Mouse (Mus musculus) intestine, embryonic 15.5 days (tissue): ENCODE data around the gene Atr. TPM values are rescaled to one million over a fixed set of nuclear protein-coding genes. Genes with fewer than 3 reads are reported as not detected.
"Not testable (repeated sequence)": the region's sequence is repeated elsewhere in the genome, so short reads cannot be mapped to it uniquely, and the experiment has no call there.

Experiments
- ATAC-seq: fragments of 200-750 bp; cut with Nextera tagmentation; 2 replicates; pipeline ENCODE4 v1.8.0; 2017; ENCODE audit warnings: moderate TSS enrichment, moderate library complexity
- H3K27ac ChIP-seq: fragments of 300-500 bp; sonication (generic); 2 replicates; pipeline ENCODE4 v1.5.1; 2015; ENCODE audit warnings: mild to moderate bottlenecking, inconsistent platforms
- H3K27me3 ChIP-seq: fragments of 300-500 bp; sonication (generic); replicated peaks from 2 replicates; pipeline ENCODE4 v1.6.1; 2015; ENCODE audit warnings: inconsistent platforms
- H3K36me3 ChIP-seq: fragments of 300-500 bp; sonication (generic); 2 replicates; pipeline ENCODE4 v1.6.1; 2015; ENCODE audit warnings: inconsistent platforms
- H3K4me1 ChIP-seq: fragments of 300-500 bp; sonication (generic); replicated peaks from 2 replicates; pipeline ENCODE4 v1.6.1; 2015; ENCODE audit warnings: inconsistent platforms
- H3K4me2 ChIP-seq: fragments of 300-500 bp; sonication (generic); replicated peaks from 2 replicates; pipeline ENCODE4 v1.6.1; 2015; ENCODE audit warnings: mild to moderate bottlenecking, inconsistent platforms
- H3K4me3 ChIP-seq: fragments of 300-500 bp; sonication (generic); replicated peaks from 2 replicates; pipeline ENCODE4 v1.5.1; 2015; ENCODE audit warnings: inconsistent platforms
- H3K9ac ChIP-seq: fragments of 300-500 bp; sonication (generic); 2 replicates; pipeline ENCODE4 v1.6.1; 2015; ENCODE audit warnings: inconsistent platforms
- H3K9me3 ChIP-seq: fragments of 300-500 bp; sonication (generic); 2 replicates; pipeline ENCODE4 v1.6.1; 2016; ENCODE audit warnings: inconsistent platforms
- WGBS: fragments of 180-500 bp; shearing (Covaris S2); methylation state at CpG from one replicate; pipeline ENCODE4 v1.1.7; 2015; 5-methylcytosine and 5-hydroxymethylcytosine counted together
- polyA plus RNA-seq: library from polyadenylated mRNA; unstranded; fragments of >200 nt; fragmentation: Nextera tagmentation; extraction: Ambion mirVana; gene quantifications from 2 replicates; pipeline ENCODE4 v1.2.1, GENCODE M21; 2015

Gene Atr
- polyA plus RNA-seq, 1 experiment from 2014 or later, result 12.3 TPM

DNA sequence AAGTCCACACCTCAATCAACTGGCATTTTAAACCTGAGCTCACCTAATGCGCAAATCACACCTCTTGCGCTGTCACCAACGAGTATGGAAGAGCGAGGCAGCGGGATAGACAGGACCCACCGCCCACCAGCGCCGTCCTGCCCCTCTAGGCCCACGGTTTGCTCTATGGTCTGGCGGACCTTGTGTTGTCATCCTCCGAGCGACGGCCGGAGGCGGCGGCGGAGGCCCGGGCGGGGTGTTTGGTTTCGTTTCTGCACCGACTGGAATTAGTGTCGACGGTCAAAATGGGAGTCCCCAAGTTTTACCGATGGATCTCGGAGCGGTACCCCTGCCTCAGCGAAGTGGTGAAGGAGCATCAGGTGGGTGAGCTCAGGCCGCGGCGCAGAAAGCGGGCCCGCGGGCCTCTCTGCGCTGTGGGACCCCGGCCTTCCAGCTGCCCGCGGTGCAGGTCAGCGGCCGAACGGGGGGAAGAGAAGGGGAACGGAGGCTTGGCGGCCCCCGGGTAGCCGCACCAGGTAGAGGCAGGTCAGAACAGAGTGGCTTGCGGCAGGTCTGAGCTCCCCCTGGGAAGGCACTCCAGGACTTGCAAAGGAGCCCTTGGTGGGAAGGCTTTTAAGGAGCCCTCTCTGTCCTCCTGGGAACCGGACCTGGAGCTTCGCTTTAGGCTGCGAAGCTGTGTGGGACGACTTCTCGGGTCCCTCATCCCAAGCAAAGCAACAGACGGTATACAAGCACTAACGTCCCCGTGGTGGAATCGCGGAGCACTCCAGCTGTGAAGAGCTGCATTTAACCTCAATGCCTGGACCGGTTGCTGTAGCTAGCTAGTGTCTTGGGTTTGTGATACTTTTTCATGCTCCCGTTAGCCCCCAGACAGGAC, 97.4 kb downstream of the Atr start, which contains the start of gene Xrn1:
TSS of gene Xrn1 (plus strand) at position 176 of the 877 bp plus-strand sequence.
- Histone ChIP-seq H3K36me3 (no peaks in the 10 kb centered on the region), H3K4me2 (peak within 1 kb of the TSS; percentile 70), H3K9me3 (no peaks in the 10 kb centered on the region), H3K9ac (peak within 1 kb of the TSS; percentile 98), H3K4me3 (peak within 1 kb of the TSS; percentile 81), H3K27ac (peak within 1 kb of the TSS; percentile 86), H3K27me3 (no peaks in the 10 kb centered on the region), H3K4me1 (peaks cover 7% of the 10 kb centered on the region; the same call in 1 of the 2 replicates)
- ATAC-seq, result peak; percentile 99
- under 1% methylated on average over 57 of the region's 57 CpGs for WGBS

DNA sequence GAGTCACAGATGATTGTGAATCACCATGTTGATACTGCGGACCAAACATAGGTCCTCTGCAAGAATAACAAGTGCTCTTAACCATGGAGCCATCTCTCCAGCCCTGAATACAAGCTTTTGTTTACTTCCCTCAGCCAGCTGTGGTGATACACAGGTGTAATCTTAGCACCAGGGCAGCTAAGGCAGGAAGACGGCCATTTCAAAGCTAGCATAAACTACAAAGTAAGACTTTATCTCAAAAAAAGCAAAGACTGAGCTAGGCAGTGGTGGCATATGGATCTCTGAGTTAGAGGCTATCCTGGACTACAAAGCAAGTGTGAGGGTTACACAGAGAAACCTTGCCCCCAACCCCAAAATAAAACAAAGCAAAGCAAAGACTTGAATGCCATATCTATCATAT, 100.2 kb downstream of the Atr start:
- ATAC-seq, result no peak
- peaks cover 7% of the 10 kb centered on the region; the same call in 1 of the 2 replicates for H3K4me1 ChIP-seq
- H3K9ac ChIP-seq, result no peak overlapping the region
- H3K4me2 ChIP-seq, result no peak overlapping the region
- 80% methylated on average over 2 of the region's 2 CpGs for WGBS
- H3K27ac ChIP-seq, result no peak overlapping the region
- H3K4me3 ChIP-seq, result no peak overlapping the region
- H3K27me3 ChIP-seq, result no peaks in the 10 kb centered on the region
- H3K36me3 ChIP-seq, result no peaks in the 10 kb centered on the region
- no peaks in the 10 kb centered on the region for H3K9me3 ChIP-seq

DNA sequence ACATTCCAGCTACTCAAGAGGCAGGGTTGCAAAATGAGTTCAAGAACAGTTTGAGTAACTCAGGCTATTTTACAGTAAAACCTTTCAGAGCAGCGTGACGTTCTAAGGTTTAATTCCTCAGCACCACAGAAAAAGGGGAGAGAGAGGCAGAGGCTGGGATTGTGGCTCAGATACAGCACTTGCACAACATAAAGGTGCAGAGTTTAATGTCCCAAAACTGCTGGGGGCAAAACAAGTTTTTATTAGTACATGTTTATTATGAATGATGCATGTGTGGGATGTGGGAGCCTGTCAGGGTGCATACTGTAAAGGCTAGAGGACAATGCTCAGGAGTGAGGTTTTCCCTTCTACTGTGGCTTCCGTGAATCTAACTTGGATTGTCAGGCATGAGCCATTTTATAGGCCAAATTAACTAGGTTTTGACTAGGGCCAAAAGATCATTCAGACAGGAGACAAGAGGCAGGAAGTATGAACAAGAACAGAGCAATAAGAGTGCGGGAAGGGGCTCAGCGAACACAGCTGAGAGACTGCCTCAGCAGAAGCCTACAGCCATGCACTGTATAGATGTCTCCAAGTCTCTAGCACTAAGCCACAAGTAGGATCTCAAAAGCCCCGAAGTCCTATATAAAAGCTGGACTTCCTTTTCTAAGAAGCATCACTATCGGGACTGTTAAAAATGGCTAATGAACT, 100.8 kb downstream of the Atr start:
- Histone ChIP-seq H3K9me3 (no peaks in the 10 kb centered on the region), H3K4me3 (no peak overlapping the region), H3K27me3 (no peaks in the 10 kb centered on the region), H3K27ac (no peak overlapping the region), H3K36me3 (no peaks in the 10 kb centered on the region), H3K4me2 (no peak overlapping the region), H3K4me1 (peaks cover 7% of the 10 kb centered on the region; the same call in 1 of the 2 replicates), H3K9ac (no peak overlapping the region)
- WGBS, result 88% methylated on average over 7 of the region's 7 CpGs
- ATAC-seq, result no peak

DNA sequence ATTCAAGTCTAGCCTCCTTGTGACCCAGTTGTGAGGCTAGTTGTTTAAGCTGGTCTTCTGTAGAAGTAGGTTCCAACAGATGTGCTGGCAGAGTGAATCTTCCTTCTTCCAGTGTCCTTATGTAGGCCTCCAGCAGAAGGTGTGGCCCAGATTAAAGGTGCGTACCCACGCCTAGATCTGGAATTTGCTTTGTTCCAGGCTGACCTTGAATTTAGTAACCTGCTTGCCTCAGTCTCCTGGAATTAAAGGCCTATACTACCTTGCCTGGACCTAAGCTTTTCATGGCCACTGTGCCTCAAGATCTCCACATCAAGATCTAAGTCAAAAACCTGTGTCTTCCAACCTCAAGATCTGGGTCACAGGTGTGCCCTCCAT, 101.3 kb downstream of the Atr start:
- not testable (repeated sequence) for H3K4me1 ChIP-seq, H3K9me3 ChIP-seq, H3K36me3 ChIP-seq, H3K4me3 ChIP-seq, H3K27me3 ChIP-seq, H3K27ac ChIP-seq, ATAC-seq, H3K9ac ChIP-seq, H3K4me2 ChIP-seq
- 72% methylated on average over 2 of the region's 2 CpGs for WGBS

DNA sequence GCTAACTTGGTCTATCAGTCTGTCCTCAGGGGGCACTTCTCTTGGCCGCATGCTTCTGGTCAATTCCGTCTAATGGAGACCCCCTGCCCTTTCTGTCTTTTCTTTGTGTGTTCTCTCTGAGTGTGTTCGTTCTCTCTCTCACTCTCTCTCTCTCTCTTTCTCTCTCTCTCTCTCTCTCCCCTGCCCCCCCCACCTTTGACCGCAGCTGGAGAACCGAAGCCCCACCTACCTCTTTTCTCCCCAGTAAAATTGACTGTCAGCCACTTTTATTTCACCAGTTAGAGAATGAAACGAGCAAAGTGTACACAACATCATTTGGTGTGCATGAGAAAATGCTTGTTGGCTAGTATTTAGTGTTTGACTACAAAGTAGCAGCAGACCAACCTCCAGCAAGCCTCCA, 101.8 kb downstream of the Atr start:
- no peak overlapping the region for H3K4me3 ChIP-seq
- 75% methylated on average over 6 of the region's 6 CpGs for WGBS
- no peak for ATAC-seq
- no peak overlapping the region for H3K9ac ChIP-seq
- no peaks in the 10 kb centered on the region for H3K36me3 ChIP-seq
- H3K9me3 ChIP-seq, result no peaks in the 10 kb centered on the region
- H3K27me3 ChIP-seq, result no peaks in the 10 kb centered on the region
- H3K4me2 ChIP-seq, result no peak overlapping the region
- H3K4me1 ChIP-seq, result peaks cover 4% of the 10 kb centered on the region; the same call in 1 of the 2 replicates
- peak overlapping the region; percentile 48; the same call in 1 of the 2 replicates for H3K27ac ChIP-seq

DNA sequence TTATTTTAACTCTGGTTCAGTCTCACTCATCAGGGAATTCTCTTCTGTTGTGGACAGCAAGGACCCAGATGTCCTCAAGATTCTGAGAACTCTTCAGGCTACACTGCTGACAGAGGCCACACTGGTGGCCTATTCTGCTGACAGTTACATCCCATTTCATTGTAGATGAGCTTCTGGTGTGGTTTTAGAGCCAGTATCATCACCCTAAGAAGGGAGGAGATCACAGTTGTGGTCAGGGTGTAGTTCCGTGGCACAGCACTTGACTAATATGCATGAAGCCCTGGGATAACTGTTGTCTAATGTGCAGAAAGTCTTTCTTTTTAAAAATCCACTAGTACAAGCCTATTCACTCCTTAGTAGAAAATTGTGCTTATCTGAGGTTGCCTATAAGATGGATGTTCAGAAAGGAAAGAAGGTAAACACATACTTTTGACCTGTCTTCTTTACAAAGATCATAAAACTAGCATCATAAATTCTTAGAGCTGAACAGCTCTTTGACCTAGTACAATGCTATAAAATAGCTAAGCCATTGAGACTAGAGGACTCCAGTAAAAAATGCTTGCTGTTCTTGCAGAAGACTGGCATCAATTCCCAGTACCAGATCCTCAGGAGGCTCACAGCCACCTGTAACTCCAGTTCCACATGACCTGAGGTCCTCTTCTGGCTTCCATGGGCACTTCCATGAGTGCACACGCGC, 102.5 kb downstream of the Atr start:
- peaks cover 4% of the 10 kb centered on the region; the same call in 1 of the 2 replicates for H3K4me1 ChIP-seq
- H3K4me3 ChIP-seq, result no peak overlapping the region
- H3K27ac ChIP-seq, result peak overlapping the region; percentile 48; the same call in 1 of the 2 replicates
- H3K9me3 ChIP-seq, result no peaks in the 10 kb centered on the region
- H3K4me2 ChIP-seq, result 0 out of 2 replicates have a peak overlapping the region, but pooled peaks have one; percentile 17
- no peaks in the 10 kb centered on the region for H3K27me3 ChIP-seq
- WGBS, result 80% methylated on average over 3 of the region's 3 CpGs
- H3K36me3 ChIP-seq, result no peaks in the 10 kb centered on the region
- H3K9ac ChIP-seq, result no peak overlapping the region
- peak; percentile 81 for ATAC-seq

DNA sequence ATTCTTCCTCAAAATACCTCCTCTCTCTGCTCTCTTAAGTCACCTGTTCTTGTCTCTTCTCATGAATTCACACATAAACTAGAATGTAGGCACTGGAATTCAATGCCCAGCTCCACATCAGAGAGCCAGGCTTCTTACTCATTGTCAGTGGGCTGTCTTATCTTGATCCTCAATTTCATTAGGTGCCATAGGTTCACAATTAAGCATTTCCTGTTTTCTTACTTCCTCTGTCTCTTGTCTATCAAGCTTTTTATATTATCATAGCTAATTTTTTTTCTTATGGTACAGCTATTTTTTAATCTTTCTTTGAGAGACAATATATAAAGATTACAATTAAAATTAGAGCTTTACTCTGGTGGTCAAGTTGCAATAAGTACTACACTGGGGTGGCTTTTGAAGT, 103.7 kb downstream of the Atr start:
- no peak overlapping the region for H3K27ac ChIP-seq
- peaks cover 4% of the 10 kb centered on the region; the same call in 1 of the 2 replicates for H3K4me1 ChIP-seq
- no peaks in the 10 kb centered on the region for H3K27me3 ChIP-seq
- no peak overlapping the region for H3K4me3 ChIP-seq
- H3K9me3 ChIP-seq, result no peaks in the 10 kb centered on the region
- H3K9ac ChIP-seq, result no peak overlapping the region
- no peak for ATAC-seq
- no peak overlapping the region for H3K4me2 ChIP-seq
- H3K36me3 ChIP-seq, result no peaks in the 10 kb centered on the region

DNA sequence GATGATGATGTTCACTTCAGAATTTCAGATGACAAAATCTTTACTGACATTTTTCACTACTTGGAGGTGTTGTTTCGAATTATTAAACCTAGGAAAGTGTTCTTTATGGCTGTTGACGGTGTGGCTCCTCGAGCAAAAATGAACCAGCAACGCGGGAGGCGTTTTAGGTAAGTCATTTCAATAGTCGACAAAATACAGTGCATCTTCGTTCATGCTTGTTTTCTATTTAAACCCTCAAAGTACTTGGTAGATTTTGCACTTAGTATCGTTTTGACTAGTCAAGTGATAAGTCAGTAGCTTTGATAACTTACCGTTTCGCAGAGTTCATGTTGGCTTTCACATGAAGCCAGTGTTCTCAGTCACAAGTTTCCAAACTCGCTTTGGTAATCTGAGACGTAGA, 106.6 kb downstream of the Atr start:
- no peak overlapping the region for H3K9ac ChIP-seq
- no peak overlapping the region for H3K4me3 ChIP-seq
- no peaks in the 10 kb centered on the region for H3K9me3 ChIP-seq
- no peak overlapping the region for H3K4me2 ChIP-seq
- H3K4me1 ChIP-seq, result peaks cover under 1% of the 10 kb centered on the region; the same call in 1 of the 2 replicates
- no peak overlapping the region for H3K27ac ChIP-seq
- H3K36me3 ChIP-seq, result no peaks in the 10 kb centered on the region
- WGBS, result 95% methylated on average over 13 of the region's 13 CpGs
- no peaks in the 10 kb centered on the region for H3K27me3 ChIP-seq
- no peak for ATAC-seq

DNA sequence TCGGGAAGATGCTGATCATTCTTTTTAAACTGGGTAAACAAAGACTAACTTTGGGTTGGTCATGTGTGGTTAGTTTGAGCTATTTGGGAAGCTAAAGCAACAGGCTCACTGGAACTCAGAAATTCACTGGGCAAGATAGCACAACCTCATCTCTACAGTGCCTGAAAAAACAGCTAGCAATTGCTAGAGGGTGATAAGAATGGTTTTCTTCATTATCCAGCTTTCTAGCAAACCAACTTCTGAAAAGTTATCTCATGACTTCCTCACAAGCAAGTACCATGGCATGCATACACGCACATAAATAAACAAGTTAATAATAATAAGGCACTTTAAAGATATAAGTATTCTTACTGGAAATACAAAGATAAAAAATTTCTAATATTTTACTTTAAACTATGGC, 120.9 kb downstream of the Atr start:
- Histone ChIP-seq H3K9me3 (no peaks in the 10 kb centered on the region), H3K4me3 (no peak overlapping the region), H3K27ac (no peak overlapping the region), H3K36me3 (peaks cover 7% of the 10 kb centered on the region; the same call in 1 of the 2 replicates), H3K4me1 (no peaks in the 10 kb centered on the region), H3K27me3 (no peaks in the 10 kb centered on the region), H3K4me2 (no peak overlapping the region), H3K9ac (no peak overlapping the region)
- no peak for ATAC-seq
- WGBS, result 80% methylated on average over 2 of the region's 2 CpGs

DNA sequence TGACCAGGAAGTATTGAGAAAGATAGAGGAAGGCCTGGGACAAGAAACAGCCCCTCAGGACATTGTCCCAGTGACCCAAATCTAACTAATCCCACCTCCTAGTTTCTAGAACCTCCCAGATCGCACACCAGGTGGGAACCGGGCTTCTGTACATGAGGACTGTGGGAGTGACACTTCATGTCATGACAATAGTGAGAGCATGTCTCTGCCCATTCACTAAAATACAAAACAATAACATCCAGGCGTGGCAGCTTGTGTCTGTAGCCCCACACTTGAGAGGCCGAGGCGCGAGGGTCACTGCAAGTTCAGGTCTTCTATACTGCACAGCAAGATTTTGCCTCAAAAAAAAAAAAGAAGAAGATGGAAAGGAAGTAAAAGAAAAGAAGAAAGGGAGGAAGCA, 122.5 kb downstream of the Atr start:
- Histone ChIP-seq H3K9me3 (no peaks in the 10 kb centered on the region), H3K36me3 (peaks cover 5% of the 10 kb centered on the region; the same call in 1 of the 2 replicates), H3K4me3 (no peak overlapping the region), H3K27ac (no peak overlapping the region), H3K9ac (no peak overlapping the region), H3K4me1 (no peaks in the 10 kb centered on the region), H3K27me3 (no peaks in the 10 kb centered on the region), H3K4me2 (no peak overlapping the region)
- ATAC-seq, result no peak
- 84% methylated on average over 6 of the region's 6 CpGs for WGBS

DNA sequence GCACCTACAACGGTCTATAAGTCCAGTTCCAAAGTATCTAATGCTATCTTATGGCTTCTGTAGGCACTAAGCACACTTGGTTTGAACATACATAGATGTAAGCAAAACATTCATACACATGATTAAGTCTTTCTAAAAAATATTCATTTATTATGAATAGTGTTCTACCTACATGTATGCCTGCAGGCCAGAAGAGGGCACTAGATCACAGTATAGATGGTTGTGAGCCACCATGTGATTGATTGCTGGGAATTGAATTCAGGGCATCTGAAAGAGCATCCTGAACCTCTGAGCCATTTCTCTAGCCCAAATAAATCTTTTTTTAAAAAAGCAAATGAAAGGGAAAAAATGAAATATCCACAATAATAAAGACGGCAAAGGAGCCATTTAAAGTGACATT, 134.9 kb downstream of the Atr start:
- no peaks in the 10 kb centered on the region for H3K27me3 ChIP-seq
- no peaks in the 10 kb centered on the region for H3K4me1 ChIP-seq
- H3K36me3 ChIP-seq, result peaks cover 13% of the 10 kb centered on the region
- H3K4me3 ChIP-seq, result no peak overlapping the region
- no peak overlapping the region for H3K9ac ChIP-seq
- ATAC-seq, result no peak
- no peaks in the 10 kb centered on the region for H3K9me3 ChIP-seq
- no peak overlapping the region for H3K27ac ChIP-seq
- 95% methylated on average over 2 of the region's 2 CpGs for WGBS
- no peak overlapping the region for H3K4me2 ChIP-seq
